ENCODE assay signal across 8 mouse cellular contexts in the genomic region with DNA sequence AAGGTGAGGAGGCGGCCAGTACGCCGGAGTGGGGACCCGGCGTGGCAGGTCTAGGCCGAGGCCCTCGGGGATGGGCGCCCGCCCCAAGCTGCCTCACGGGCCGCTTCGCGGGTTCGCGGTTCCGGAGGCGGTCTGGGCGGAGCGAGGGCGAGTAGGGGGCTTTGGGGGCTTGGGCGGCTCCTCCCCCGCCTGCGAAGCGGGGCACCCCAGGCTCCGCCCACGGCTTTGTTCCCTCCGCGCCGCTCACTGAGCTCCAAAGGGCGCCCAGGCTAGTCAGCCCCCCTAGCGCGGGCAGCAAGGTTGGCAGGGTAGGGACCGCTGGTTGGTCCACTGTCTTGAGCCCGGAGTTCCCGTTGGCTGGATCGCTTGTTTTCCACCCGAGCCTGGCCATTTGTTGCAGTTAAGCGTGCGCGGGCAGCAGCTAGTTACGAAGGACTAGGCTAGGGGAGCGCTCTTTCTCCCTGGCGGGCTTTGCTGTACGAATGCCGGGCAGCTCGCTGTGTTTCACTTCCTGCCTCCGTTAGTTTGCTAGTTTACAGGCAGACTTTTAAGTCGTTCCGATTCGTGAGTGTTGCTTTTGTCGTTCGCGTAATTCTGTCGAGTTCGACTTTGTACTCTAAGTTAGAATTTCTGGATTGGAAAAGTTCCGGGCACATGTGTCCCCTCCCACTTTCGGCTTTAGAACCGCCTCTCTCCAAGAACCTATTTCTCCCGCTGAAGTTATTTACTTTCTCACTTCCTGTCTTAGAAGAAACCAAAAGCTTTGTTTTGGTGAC. TPM values are rescaled to one million over a fixed set of nuclear protein-coding genes. Genes with fewer than 3 reads are reported as not detected.
DNase-seq lines count a peak whose midpoint lies in the region; ATAC-seq and TF ChIP-seq lines count a peak whose summit lies in the region.

No protein-coding gene starts in this region.

- peaks cover 17% of the 10 kb centered on the region for H3K4me1 ChIP-seq in embryonic facial prominence, embryonic 12.5 days
- peaks cover 10% of the 10 kb centered on the region for H3K4me1 ChIP-seq in kidney, embryonic 14.5 days (ENCODE audit: control insufficient read depth, insufficient read depth, low read length)
- H3K4me1 ChIP-seq in liver, embryonic 14.5 days (replicated peaks; ENCODE audit: control insufficient read depth in 2 of 2, insufficient read depth in 2 of 2, low read length in 1 of 2): peaks cover 8 to 26% of the 10 kb centered on the region in 2 experiments

- under 1% methylated on average over 58 of the region's 59 CpGs for WGBS in embryonic facial prominence, embryonic 12.5 days
- WGBS in kidney, embryonic 14.5 days: under 1% methylated on average over 46 of the region's 59 CpGs
- WGBS in liver, embryonic 14.5 days (ENCODE audit: insufficient replicate concordance): under 1% methylated on average over 59 of the region's 59 CpGs

- H3K4me2 ChIP-seq in embryonic facial prominence, embryonic 12.5 days (replicated peaks): peak overlapping the region; percentile 65
- peak overlapping the region; percentile 63 for H3K4me2 ChIP-seq in kidney, embryonic 14.5 days (replicated peaks; ENCODE audit: low read depth, low read length)
- peak overlapping the region; percentile 79 for H3K4me2 ChIP-seq in liver, embryonic 14.5 days (ENCODE audit: low read depth)

- peak overlapping the region; percentile 83 for H3K9ac ChIP-seq in embryonic facial prominence, embryonic 12.5 days
- H3K9ac ChIP-seq in kidney, embryonic 14.5 days (ENCODE audit: low read depth, low read length): peak overlapping the region; percentile 78
- peak overlapping the region; percentile 80 for H3K9ac ChIP-seq in liver, embryonic 14.5 days (replicated peaks)

- 0 out of 2 replicates have a peak, but pooled peaks have one; percentile 17 for TF ChIP-seq CTCF in liver, embryonic 14.5 days (IDR thresholded peaks at IDR 0.05; ENCODE audit: low read depth)

- peak overlapping the region; percentile 99 for H3K27ac ChIP-seq in embryonic facial prominence, embryonic 12.5 days
- peak overlapping the region; percentile 97 for H3K27ac ChIP-seq in kidney, embryonic 14.5 days (ENCODE audit: low read depth, low read length)
- H3K27ac ChIP-seq in liver, embryonic 14.5 days: peak overlapping the region; percentile 76

- DNase-seq in 416B (ENCODE audit: low read depth) (peak; percentile 80), NIH3T3 (ENCODE audit: low read depth) (peak; percentile 76)
- DNase-seq in heart, adult 9 months (ENCODE audit: low spot score in 2 of 2): peak; percentile 55 to 63
- peak; percentile 31 to 52 (median 40) for DNase-seq in liver, embryonic 14.5 days (ENCODE audit: low read depth in 3 of 3, low spot score in 3 of 3)
- DNase-seq in naive thymus-derived CD4-positive, alpha-beta T cell, adult 2 months (ENCODE audit: low read depth): peak; percentile 80
- DNase-seq in testis, postnatal 14 days (ENCODE audit: low spot score): peak; percentile 85

- H3K36me3 ChIP-seq in embryonic facial prominence, embryonic 12.5 days: no peaks in the 10 kb centered on the region
- H3K36me3 ChIP-seq in kidney, embryonic 14.5 days (ENCODE audit: control insufficient read depth, insufficient read depth, low read length): no peaks in the 10 kb centered on the region
- H3K36me3 ChIP-seq in liver, embryonic 14.5 days (replicated peaks; ENCODE audit: control insufficient read depth, insufficient read depth, low read depth): no peaks in the 10 kb centered on the region

- TF ChIP-seq EP300 in liver, embryonic 14.5 days (IDR thresholded peaks at IDR 0.05; ENCODE audit: low read depth): no peak

- H3K4me3 ChIP-seq in embryonic facial prominence, embryonic 12.5 days: peak overlapping the region; percentile 80
- peak overlapping the region; percentile 86 for H3K4me3 ChIP-seq in kidney, embryonic 14.5 days (ENCODE audit: low read length)
- peak overlapping the region; percentile 85 to 88 for H3K4me3 ChIP-seq in liver, embryonic 14.5 days (ENCODE audit: insufficient read depth in 1 of 2, low read depth in 2 of 2, low read length in 2 of 2)

- ATAC-seq in embryonic facial prominence, embryonic 12.5 days (ENCODE audit: insufficient number of reproducible peaks, insufficient read depth, low FRiP score, low TSS enrichment): peak; percentile 94
- peak; percentile 94 for ATAC-seq in kidney, embryonic 14.5 days (ENCODE audit: low FRiP score, low TSS enrichment)
- ATAC-seq in liver, embryonic 14.5 days (ENCODE audit: insufficient read depth): peak; percentile 75

- no peaks in the 10 kb centered on the region for H3K9me3 ChIP-seq in embryonic facial prominence, embryonic 12.5 days
- H3K9me3 ChIP-seq in kidney, embryonic 14.5 days (ENCODE audit: control insufficient read depth, low read length): no peaks in the 10 kb centered on the region
- H3K9me3 ChIP-seq in liver, embryonic 14.5 days (ENCODE audit: control insufficient read depth, low read length): no peaks in the 10 kb centered on the region

- H3K27me3 ChIP-seq in embryonic facial prominence, embryonic 12.5 days: no peaks in the 10 kb centered on the region
- no peaks in the 10 kb centered on the region for H3K27me3 ChIP-seq in kidney, embryonic 14.5 days (ENCODE audit: control insufficient read depth, insufficient read depth, low read length)
- no peaks in the 10 kb centered on the region for H3K27me3 ChIP-seq in liver, embryonic 14.5 days (ENCODE audit: control insufficient read depth, insufficient read depth, low read length)

RNA-seq across cellular contexts. Expression of a gene that starts 0.6 kb away (rescaled TPM):
- 88.4 and 94.0 TPM in 2 replicates for polyA plus RNA-seq in embryonic facial prominence, embryonic 12.5 days (2016; fragmentation: Nextera tagmentation; extraction: Ambion mirVana)
- 83.9 and 105 TPM in 2 replicates for polyA plus RNA-seq in kidney, embryonic 14.5 days (2014; fragmentation: Nextera tagmentation; extraction: Ambion mirVana)
- polyA plus RNA-seq in liver, embryonic 14.5 days (2012; rRNA removed): 12.7 and 20.6 TPM in 2 replicates
- 32.2 and 32.5 TPM in 2 replicates for polyA plus RNA-seq in liver, embryonic 14.5 days (2014; fragmentation: Nextera tagmentation; extraction: Ambion mirVana)

Comparison
In these comparisons a context has a peak if more than half of its experiments do, and no peak if none do; other contexts are left out.
1. Peak in every context shown above with its lines: DNase-seq, ATAC-seq, H3K4me3 ChIP-seq and H3K27ac ChIP-seq.